Mouse (Mus musculus) heart, adult 9 months (tissue): ENCODE results near the gene Phldb1.
A peak's percentile ranks its signal among the peaks of the same experiment; 100 is the strongest.

Experiments used
- DNase-seq, 2 experiments: peaks; one replicate each; pipeline ENCODE4 v3.0.0; 2022; ENCODE audit warnings: low spot score in 2 of 2

Gene Phldb1

DNA sequence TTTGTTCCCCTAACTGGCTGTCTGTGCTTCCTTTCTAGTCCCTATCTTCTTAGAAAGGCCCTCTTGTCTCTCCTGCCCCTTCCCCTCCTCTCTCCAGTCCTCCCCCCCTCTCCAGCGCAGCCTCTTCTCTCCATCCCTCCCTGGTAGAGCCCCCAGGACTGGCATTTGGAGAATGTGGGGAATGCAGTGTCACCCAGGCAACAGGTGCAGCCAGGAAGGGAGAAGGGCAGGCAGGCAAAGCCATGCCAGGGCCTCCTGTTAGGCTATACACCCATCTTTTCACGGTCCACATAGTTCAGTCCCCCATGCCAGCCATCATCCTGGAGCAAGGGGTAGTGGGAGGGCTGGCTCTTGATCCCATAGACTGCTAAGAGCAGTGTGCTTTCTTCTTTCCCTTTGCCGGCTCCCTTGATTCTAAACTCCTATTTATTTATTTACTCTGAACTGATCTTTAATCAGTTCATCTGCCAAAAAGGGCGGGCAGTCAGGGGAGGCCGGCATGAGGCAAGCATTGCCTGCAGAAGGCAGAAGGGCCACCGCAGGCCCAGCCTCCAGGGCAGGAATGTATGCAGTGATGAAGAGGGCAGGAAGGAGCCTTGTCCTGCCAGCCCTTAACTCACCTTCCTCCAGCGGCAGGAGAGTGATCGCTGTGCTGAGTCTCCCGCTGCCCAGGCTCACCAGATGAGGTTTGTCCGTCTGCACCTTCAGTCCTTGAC is 8.4 kb downstream of the Phldb1 start:
- DNase-seq = no peak

GRCm38 (mm10) chr9:44724665-44725064 is 10.3 kb downstream of the Phldb1 start:
- no peak for DNase-seq

DNA sequence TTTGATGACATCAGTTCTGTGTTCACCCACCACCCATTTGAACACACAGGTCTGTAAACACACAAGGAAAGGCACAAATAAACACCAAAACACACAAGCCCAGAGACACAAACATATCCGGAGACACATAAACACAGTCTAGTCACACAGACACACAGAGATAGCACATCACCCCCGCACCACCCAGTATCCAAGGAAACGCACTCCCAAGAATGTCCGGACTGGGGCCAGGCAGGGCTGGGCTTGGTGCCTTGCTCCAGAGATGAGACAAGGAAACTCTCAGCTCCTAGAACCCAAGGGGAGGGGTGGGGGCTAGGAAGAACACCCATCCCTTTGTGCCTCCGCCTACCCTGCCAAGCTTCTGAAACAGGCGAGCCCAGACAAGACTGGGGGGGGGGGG is 10.8 kb downstream of the Phldb1 start:
- peak; percentile 60 to 70 for DNase-seq

DNA sequence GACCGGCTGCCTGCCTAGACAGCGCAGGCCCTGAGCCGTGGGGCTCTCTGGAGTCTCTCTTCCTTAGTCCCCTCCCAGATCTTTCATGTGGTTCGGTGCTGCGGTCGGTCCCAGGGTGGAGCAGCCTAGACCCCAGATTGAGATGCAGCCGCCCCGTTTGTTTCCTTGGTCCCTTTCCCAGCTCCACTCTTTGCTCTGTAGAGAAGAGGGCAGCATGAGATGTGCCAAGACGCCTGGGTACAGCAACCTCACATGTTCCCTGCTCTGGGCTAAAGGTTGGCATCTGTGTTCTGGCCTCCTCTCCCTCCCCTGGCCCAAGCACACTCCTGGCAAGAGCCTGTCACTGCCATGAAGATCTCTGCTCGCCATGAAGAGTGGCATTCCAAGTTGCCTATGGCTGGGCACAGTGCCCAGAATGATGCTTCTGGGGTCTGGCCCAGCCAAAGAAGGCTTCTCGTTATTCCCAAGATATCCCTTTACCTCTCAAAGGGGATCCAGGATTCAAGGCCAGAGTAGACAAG is 11.4 kb downstream of the Phldb1 start:
- DNase-seq = peak in 1 of 2 experiments; percentile 44

- DNase-seq = peak; percentile 34 to 50
These were observed 12.0 kb downstream of the Phldb1 start for GRCm38 (mm10) chr9:44723008-44723407.

- no peak for DNase-seq
These were observed 12.4 kb downstream of the Phldb1 start for GRCm38 (mm10) chr9:44722575-44722974.

- peak; percentile 56 to 64 for DNase-seq
These were observed 13.2 kb downstream of the Phldb1 start for GRCm38 (mm10) chr9:44721877-44722186.

DNA sequence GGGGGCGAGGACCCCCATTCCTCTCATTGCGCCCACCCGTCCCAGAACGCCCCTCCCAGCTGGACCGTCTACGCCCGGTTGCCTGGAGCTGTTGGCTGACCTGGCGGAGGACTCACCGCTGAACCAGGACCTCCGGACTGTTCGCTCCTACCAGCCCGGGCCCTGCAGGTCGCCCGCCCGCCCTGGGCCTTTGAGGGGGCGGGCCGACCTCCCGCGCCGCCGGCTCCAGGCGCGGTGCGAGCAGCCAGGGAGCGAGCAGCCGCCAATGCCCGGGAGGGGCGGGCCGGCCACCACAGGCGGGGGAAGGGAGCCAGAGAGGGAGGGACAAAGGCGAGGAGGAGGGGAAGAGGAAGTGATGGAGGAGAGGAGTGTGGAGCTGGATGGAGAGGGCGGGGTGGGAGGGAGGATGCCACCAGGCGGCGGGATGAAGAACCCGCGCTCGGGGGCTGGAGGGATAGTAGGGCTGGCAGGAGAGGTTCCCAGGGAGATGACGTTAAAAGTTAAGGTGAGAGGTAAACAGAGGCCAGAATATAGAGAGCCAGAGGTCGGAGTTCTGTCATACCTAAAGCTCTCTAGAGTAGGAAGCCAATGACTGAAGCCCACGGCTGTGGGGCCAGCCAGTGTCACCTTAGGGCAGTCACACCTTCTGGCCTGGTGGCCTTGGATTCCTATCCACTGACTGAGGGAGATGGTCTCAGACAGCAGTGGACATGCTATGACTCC is 13.7 kb downstream of the Phldb1 start:
- peak; percentile 91 to 92 for DNase-seq

- DNase-seq = peak; percentile 52 to 63
These were observed 14.4 kb downstream of the Phldb1 start for GRCm38 (mm10) chr9:44720358-44721153.

DNA sequence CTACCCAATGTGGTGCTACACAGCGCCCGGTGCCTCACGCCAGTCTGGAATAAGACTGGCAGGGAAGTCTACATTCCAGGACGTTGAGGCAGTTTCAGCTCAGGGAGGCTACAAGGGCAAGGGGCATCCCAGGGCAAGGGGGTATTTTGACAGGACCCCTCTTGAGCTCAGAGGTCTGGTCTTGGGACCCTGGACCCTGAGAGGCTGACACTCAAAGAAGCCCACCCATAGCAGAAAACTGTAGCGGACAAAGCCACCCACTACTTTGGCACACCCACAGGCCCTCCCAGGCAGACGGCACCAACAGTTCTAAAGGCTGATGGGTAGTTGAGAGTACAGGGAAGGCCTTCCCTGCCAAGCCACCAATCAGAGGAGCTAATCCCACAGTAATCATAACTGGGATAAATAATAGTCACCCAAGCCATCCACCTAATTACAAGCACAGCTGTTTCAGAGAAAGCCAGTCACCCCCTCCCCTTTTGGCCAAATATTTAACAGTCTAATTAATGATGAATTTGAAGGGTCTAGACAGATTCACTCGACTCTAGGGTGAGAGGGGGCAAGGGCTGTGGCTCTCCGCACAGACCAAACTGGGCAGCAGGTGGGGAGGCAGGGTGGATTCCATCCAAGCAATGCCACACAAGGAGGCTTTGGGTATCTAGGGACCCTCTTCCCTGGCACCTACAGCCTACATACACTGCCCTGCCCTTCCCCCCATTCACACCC is 15.2 kb downstream of the Phldb1 start:
- DNase-seq = no peak

GRCm38 (mm10) chr9:44718937-44719631 is 15.9 kb downstream of the Phldb1 start:
- no peak for DNase-seq

DNA sequence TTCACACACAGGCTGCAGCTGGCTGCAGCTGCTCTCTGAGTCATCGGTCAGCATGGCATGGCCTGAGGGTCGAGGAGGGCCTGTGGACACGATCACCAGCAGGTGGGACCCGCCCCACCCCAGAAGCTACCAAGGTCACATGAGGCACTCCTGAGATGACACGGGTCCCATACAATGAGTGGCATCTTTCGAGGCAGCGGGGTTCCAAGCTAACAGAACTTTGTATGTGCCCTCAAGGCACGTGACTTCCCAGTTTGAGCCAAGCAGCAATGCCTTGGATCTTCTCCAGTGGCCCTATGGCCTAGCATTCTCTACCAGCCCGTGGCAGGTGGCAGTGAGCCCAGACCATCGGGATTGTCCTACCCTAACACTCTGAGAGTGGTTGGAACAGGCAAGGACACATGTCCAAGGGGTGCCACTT is 17.2 kb downstream of the Phldb1 start:
- DNase-seq = peak; percentile 84 to 86

GRCm38 (mm10) chr9:44716997-44717821 is 17.8 kb downstream of the Phldb1 start:
- DNase-seq = no peak

DNA sequence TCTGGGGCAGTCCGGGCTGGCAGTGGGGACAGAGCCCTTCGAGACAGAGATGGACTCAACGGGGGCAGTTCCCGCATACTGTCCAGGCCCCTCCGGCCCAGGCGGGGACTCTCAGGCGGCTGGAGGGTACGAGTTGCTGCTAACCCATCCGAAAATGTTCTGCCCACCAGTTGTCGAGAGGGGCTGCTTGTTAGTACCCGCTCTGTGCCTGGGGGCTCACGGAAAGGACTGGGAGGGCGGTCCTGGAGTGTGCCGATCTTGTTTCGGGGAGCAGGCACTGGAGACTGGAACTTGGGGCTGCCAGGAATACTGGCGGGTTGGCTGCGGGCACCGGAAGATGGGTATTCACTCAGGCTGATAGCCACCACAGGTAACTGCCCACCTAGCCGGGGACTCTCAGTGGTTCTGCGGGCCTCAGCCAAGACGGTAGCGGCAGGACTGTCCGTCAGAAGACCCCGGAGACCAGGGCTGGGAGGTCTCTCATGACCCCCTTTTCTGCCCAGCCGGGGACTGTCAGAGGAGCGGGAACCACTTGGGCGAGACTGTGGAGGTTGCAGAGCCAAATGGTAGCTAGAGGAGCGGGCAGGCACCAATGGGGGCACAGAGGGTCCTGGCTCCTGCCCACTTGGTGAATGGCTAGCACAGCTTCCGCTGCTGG is 19.2 kb downstream of the Phldb1 start:
- DNase-seq = no peak

- no peak for DNase-seq
These were observed 19.9 kb downstream of the Phldb1 start for GRCm38 (mm10) chr9:44715109-44715508.

- no peak for DNase-seq
These were observed 21.4 kb downstream of the Phldb1 start for GRCm38 (mm10) chr9:44713574-44713973.

GRCm38 (mm10) chr9:44713080-44713479 is 21.9 kb downstream of the Phldb1 start:
- no peak for DNase-seq

DNA sequence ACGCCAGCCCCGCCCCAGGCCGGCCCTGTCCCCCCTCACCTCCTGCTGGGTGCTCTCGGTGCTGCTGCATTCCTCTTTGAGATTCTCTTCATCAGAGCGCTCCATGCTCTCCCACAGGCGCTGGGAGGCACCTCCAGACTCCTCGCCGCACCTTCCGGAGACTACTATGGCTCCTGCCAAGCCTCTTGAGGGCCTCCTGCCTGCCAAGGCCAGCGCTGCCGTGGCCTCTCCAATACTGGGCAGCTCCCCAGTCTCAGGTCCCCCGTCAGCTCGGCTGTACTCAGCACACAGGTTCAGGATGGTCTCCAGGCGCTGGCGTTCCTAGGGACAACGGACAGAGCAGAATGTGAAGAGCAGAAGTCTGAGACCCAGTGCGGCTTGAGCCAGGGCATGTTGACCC is 23.4 kb downstream of the Phldb1 start:
- DNase-seq = no peak

GRCm38 (mm10) chr9:44710213-44710612 is 24.8 kb downstream of the Phldb1 start:
- no peak for DNase-seq

DNA sequence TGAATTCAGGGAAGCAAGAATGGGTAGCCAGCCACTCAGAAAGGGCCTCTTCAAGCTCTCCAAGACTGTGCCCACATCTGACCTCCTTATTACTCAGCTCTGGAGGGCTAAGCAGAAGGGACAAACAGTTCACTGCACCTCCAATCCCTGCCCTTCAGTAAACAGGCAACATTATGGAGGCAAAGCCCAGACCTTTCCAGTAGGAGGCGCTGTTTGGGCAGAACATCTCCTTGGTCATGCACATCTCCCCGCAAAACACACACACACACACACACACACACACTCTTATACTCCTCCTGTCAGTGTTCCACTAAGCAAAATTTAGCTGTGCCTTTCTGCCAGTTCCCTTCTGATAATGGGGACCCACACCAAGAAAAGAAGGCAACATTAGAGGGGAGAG is 25.4 kb downstream of the Phldb1 start:
- no peak for DNase-seq
